ENCODE assay signal across 9 mouse cellular contexts in genomic region chr7:133012637-133013366, GRCm38 (mm10).
DNase-seq lines count a peak whose midpoint lies in the region; ATAC-seq and TF ChIP-seq lines count a peak whose summit lies in the region.
"Had no signal": no experiment of that assay in that cellular context is flagged by ENCODE, and none has a peak within 500 bp of the region (broad histone marks: within the 10 kb centered on the region; RNA-seq: fewer than 3 reads in every experiment).

No protein-coding gene starts in this region.

- peak; percentile 37; the same call in 1 of the 2 replicates for ATAC-seq in liver, embryonic 14.5 days (ENCODE audit: insufficient read depth)
- ATAC-seq in liver, embryonic 11.5 days (replicated peaks; ENCODE audit: low FRiP score): no peak
- ATAC-seq in embryonic facial prominence, embryonic 15.5 days (ENCODE audit: insufficient number of reproducible peaks, low FRiP score, low TSS enrichment, low read depth): no peak
- ATAC-seq in neural tube, embryonic 15.5 days (ENCODE audit: low FRiP score): no peak
- ATAC-seq in megakaryocyte, adult 5-6 weeks (ENCODE audit: poor library complexity, severe bottlenecking): no peak
- ATAC-seq: CD4-positive, CD25-positive, alpha-beta regulatory T cell, adult 4 months had no signal

- H3K27me3 ChIP-seq in liver, embryonic 14.5 days (ENCODE audit: control insufficient read depth, insufficient read depth, low read length): no peaks in the 10 kb centered on the region
- H3K27me3 ChIP-seq in liver, embryonic 11.5 days (replicated peaks; ENCODE audit: control insufficient read depth, insufficient read depth, low read length): no peaks in the 10 kb centered on the region
- no peaks in the 10 kb centered on the region for H3K27me3 ChIP-seq in embryonic facial prominence, embryonic 15.5 days
- no peaks in the 10 kb centered on the region for H3K27me3 ChIP-seq in neural tube, embryonic 15.5 days (replicated peaks)

- H3K36me3 ChIP-seq in liver, embryonic 14.5 days (replicated peaks; ENCODE audit: control insufficient read depth, insufficient read depth, low read depth): no peaks in the 10 kb centered on the region
- H3K36me3 ChIP-seq in liver, embryonic 11.5 days (ENCODE audit: control insufficient read depth, insufficient read depth, low read length): peaks cover 4% of the 10 kb centered on the region; the same call in 1 of the 2 replicates
- H3K36me3 ChIP-seq in embryonic facial prominence, embryonic 15.5 days: no peaks in the 10 kb centered on the region; the same call in 1 of the 2 replicates
- no peaks in the 10 kb centered on the region for H3K36me3 ChIP-seq in neural tube, embryonic 15.5 days

- DNase-seq in frontal cortex, adult 2 months (ENCODE audit: extremely low spot score in 1 of 2, low spot score in 1 of 2): peak; percentile 59 to 82
- DNase-seq in frontal cortex, postnatal 25 days (ENCODE audit: low spot score in 2 of 2): no peak
- no peak for DNase-seq in liver, embryonic 14.5 days (ENCODE audit: low read depth in 3 of 3, low spot score in 3 of 3)
- no peak for DNase-seq in liver, embryonic 11.5 days (ENCODE audit: low spot score)
- DNase-seq in urinary bladder, postnatal 36 days (ENCODE audit: low spot score in 2 of 2): no peak

- H3K4me2 ChIP-seq in liver, embryonic 14.5 days (ENCODE audit: low read depth): no peak overlapping the region
- H3K4me2 ChIP-seq in liver, embryonic 11.5 days: no peak overlapping the region
- no peak overlapping the region for H3K4me2 ChIP-seq in embryonic facial prominence, embryonic 15.5 days (replicated peaks)
- no peak overlapping the region for H3K4me2 ChIP-seq in neural tube, embryonic 15.5 days

- TF ChIP-seq CTCF in liver, embryonic 14.5 days (IDR thresholded peaks at IDR 0.05; ENCODE audit: low read depth): no peak

- WGBS in liver, embryonic 14.5 days (ENCODE audit: insufficient replicate concordance): 55% methylated on average over 14 of the region's 14 CpGs
- 59% methylated on average over 14 of the region's 14 CpGs for WGBS in liver, embryonic 11.5 days
- WGBS in embryonic facial prominence, embryonic 15.5 days: 41% methylated on average over 14 of the region's 14 CpGs
- WGBS in neural tube, embryonic 15.5 days: 67% methylated on average over 14 of the region's 14 CpGs

- no peak overlapping the region for H3K9ac ChIP-seq in liver, embryonic 14.5 days (replicated peaks)
- no peak overlapping the region for H3K9ac ChIP-seq in liver, embryonic 11.5 days (ENCODE audit: low read depth, low read length)
- no peak overlapping the region for H3K9ac ChIP-seq in embryonic facial prominence, embryonic 15.5 days
- no peak overlapping the region for H3K9ac ChIP-seq in neural tube, embryonic 15.5 days (replicated peaks)

- peaks cover 0 to 3% of the 10 kb centered on the region in 2 experiments; a peak in 1 of 4 replicates for H3K4me1 ChIP-seq in liver, embryonic 14.5 days (replicated peaks; ENCODE audit: control insufficient read depth in 2 of 2, insufficient read depth in 2 of 2, low read length in 1 of 2)
- H3K4me1 ChIP-seq in liver, embryonic 11.5 days (replicated peaks; ENCODE audit: control insufficient read depth, insufficient read depth, low read length): peaks cover 3% of the 10 kb centered on the region; the same call in 1 of the 2 replicates
- peaks cover 65% of the 10 kb centered on the region for H3K4me1 ChIP-seq in embryonic facial prominence, embryonic 15.5 days
- H3K4me1 ChIP-seq in neural tube, embryonic 15.5 days: peaks cover 81% of the 10 kb centered on the region

- TF ChIP-seq EP300 in liver, embryonic 14.5 days (IDR thresholded peaks at IDR 0.05; ENCODE audit: low read depth): no peak

- H3K9me3 ChIP-seq in liver, embryonic 14.5 days (ENCODE audit: control insufficient read depth, low read length): no peaks in the 10 kb centered on the region
- H3K9me3 ChIP-seq in liver, embryonic 11.5 days (ENCODE audit: control insufficient read depth, low read length): no peaks in the 10 kb centered on the region
- H3K9me3 ChIP-seq in embryonic facial prominence, embryonic 15.5 days (replicated peaks): no peaks in the 10 kb centered on the region
- H3K9me3 ChIP-seq in neural tube, embryonic 15.5 days (replicated peaks): no peaks in the 10 kb centered on the region

- H3K4me3 ChIP-seq in liver, embryonic 14.5 days (ENCODE audit: insufficient read depth in 1 of 2, low read depth in 2 of 2, low read length in 2 of 2): no peak overlapping the region
- no peak overlapping the region for H3K4me3 ChIP-seq in liver, embryonic 11.5 days (ENCODE audit: low read depth, low read length)
- no peak overlapping the region for H3K4me3 ChIP-seq in embryonic facial prominence, embryonic 15.5 days (replicated peaks)
- no peak overlapping the region for H3K4me3 ChIP-seq in neural tube, embryonic 15.5 days (replicated peaks)

- no peak overlapping the region for H3K27ac ChIP-seq in liver, embryonic 14.5 days
- H3K27ac ChIP-seq in liver, embryonic 11.5 days (ENCODE audit: low read depth, low read length): no peak overlapping the region
- H3K27ac ChIP-seq in embryonic facial prominence, embryonic 15.5 days (replicated peaks): peak overlapping the region; percentile 23; the same call in 1 of the 2 replicates
- peak overlapping the region; percentile 73; the same call in 1 of the 2 replicates for H3K27ac ChIP-seq in neural tube, embryonic 15.5 days (replicated peaks)

Comparison
In these comparisons a context has a peak if more than half of its experiments do, and no peak if none do; other contexts are left out.
1. DNase-seq: peak in frontal cortex, adult 2 months (2 of 2); none in frontal cortex, postnatal 25 days (0 of 2), liver, embryonic 14.5 days (0 of 3), liver, embryonic 11.5 days (single experiment) and urinary bladder, postnatal 36 days (0 of 2).
2. H3K27ac ChIP-seq: peak in embryonic facial prominence, embryonic 15.5 days (single experiment) and neural tube, embryonic 15.5 days (single experiment); none in liver, embryonic 14.5 days (single experiment) and liver, embryonic 11.5 days (single experiment).